Mouse (Mus musculus): ENCODE results near the gene Kbtbd2.

DNA sequence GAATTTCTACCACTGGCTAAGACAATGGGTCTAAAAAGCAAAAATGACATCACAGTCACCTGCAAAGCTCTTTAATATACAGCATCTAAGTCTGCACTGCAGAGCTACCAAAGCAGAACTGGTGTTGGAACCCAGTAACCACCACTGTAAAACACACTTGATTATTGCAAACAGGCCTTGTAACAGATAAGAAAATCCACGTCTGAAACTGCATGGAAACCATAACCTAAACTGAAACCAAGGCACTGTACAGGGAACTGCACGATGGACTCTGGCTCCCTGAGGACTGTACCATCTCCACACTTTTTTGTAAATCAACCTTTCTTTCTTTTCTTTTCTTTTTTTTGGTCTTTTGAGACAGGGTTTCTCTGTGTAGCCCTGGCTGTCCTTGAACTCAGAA is 9.9 kb downstream of the Kbtbd2 start:
- TF ChIP-seq CTCF (IDR thresholded peaks at IDR 0.05; ENCODE audit: borderline replicate concordance, insufficient read depth, low read length) (no peak), POLR2A (IDR thresholded peaks at IDR 0.05; ENCODE audit: low read depth, low read length) (no peak)
